In the genomic region with DNA sequence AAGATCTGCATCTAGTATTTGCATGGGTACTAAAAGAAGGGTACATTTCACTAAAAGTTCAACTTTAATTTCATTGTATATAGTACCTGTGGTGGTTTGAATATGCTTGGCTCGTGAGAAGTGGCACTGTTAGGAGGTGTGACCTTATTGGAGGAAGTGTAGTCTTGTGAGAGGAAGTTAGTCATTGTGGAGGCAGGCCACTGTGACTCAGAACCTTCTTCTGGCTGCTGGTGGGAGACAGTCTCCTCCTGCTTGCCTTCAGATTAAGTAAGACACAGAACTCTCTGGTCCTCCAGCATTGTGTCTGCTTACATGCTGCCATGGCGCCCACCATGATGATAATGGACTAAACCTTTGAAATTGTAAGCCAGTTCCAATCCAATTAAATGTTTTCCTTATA, we compare ENCODE assay signal across 15 mouse cellular contexts.
"Had no signal": no experiment of that assay in that cellular context is flagged by ENCODE, and none has a peak within 500 bp of the region (broad histone marks: within the 10 kb centered on the region; RNA-seq: fewer than 3 reads in every experiment).

No protein-coding gene starts in this region.

- ATAC-seq: lung, postnatal 0 days; midbrain, embryonic 13.5 days; midbrain, embryonic 16.5 days had no signal

- H3K4me1 ChIP-seq: liver, embryonic 13.5 days; midbrain, embryonic 10.5 days; midbrain, embryonic 13.5 days; neural tube, embryonic 13.5 days had no signal

- H3K36me3 ChIP-seq: liver, embryonic 13.5 days; midbrain, embryonic 10.5 days; midbrain, embryonic 13.5 days; neural tube, embryonic 13.5 days had no signal

- H3K27me3 ChIP-seq: liver, embryonic 13.5 days; midbrain, embryonic 13.5 days; neural tube, embryonic 13.5 days had no signal

- H3K27ac ChIP-seq: kidney, postnatal 0 days; left cerebral cortex, adult 2 months; liver, embryonic 13.5 days; midbrain, embryonic 10.5 days; midbrain, embryonic 13.5 days; neural tube, embryonic 13.5 days had no signal

- H3K4me3 ChIP-seq: left cerebral cortex, adult 2 months; liver, embryonic 13.5 days; midbrain, embryonic 10.5 days; midbrain, embryonic 13.5 days; myocyte; neural tube, embryonic 13.5 days had no signal

- DNase-seq: kidney, postnatal 25 days; layer of hippocampus, postnatal 36 days; liver, embryonic 13.5 days; lung, embryonic 14.5 days; retina, postnatal 1 day; thymus, adult 18-20 months; thymus, postnatal 36 days had no signal

- H3K9me3 ChIP-seq: liver, embryonic 13.5 days; midbrain, embryonic 10.5 days; midbrain, embryonic 13.5 days; neural tube, embryonic 13.5 days had no signal
